Mouse (Mus musculus) intestine, embryonic 14.5 days (tissue): Measurements from ENCODE around the gene Erp27. TPM values are rescaled to one million over a fixed set of nuclear protein-coding genes. Genes with fewer than 3 reads are reported as not detected.
"Not testable (repeated sequence)": the region's sequence is repeated elsewhere in the genome, so short reads cannot be mapped to it uniquely, and the experiment has no call there.

Experiments used
- ATAC-seq: fragments of 200-750 bp; cut with Nextera tagmentation; replicated peaks from 2 replicates; pipeline ENCODE4 v1.8.0; 2017; ENCODE audit warnings: low read depth, moderate number of reproducible peaks, moderate TSS enrichment, moderate library complexity; ENCODE audit not compliant: low FRiP score, low TSS enrichment
- DNase-seq: peaks from one replicate; pipeline ENCODE4 v3.0.0-alpha.2; 2018; ENCODE audit warnings: low spot score
- H3K27ac ChIP-seq: fragments of 300-500 bp; sonication (generic); 2 replicates; pipeline ENCODE4 v1.5.1; 2014; ENCODE audit warnings: low read depth, mild to moderate bottlenecking, control low read depth
- H3K27me3 ChIP-seq: fragments of 300-500 bp; sonication (generic); replicated peaks from 2 replicates; pipeline ENCODE4 v1.6.1; 2014; ENCODE audit warnings: low read length, control low read depth; ENCODE audit not compliant: control insufficient read depth, insufficient read depth
- H3K36me3 ChIP-seq: fragments of 300-500 bp; sonication (generic); 2 replicates; pipeline ENCODE4 v1.6.1; 2014; ENCODE audit warnings: low read length, control low read depth; ENCODE audit not compliant: control insufficient read depth, insufficient read depth
- H3K4me1 ChIP-seq: fragments of 300-500 bp; sonication (generic); replicated peaks from 2 replicates; pipeline ENCODE4 v1.6.1; 2014; ENCODE audit warnings: low read length, control low read depth, mixed read lengths; ENCODE audit not compliant: control insufficient read depth, insufficient read depth
- H3K4me2 ChIP-seq: fragments of 300-500 bp; sonication (generic); 2 replicates; pipeline ENCODE4 v1.6.1; 2014; ENCODE audit warnings: low read length
- H3K4me3 ChIP-seq: fragments of 300-500 bp; sonication (generic); 2 replicates; pipeline ENCODE4 v1.5.1; 2014; ENCODE audit warnings: low read depth, low read length, control low read depth, mixed read lengths
- H3K9ac ChIP-seq: fragments of 300-500 bp; sonication (generic); 2 replicates; pipeline ENCODE4 v1.6.1; 2014; ENCODE audit warnings: mild to moderate bottlenecking, low read length
- H3K9me3 ChIP-seq: fragments of 300-500 bp; sonication (generic); 2 replicates; pipeline ENCODE4 v1.6.1; 2016; ENCODE audit warnings: low read length, control low read depth; ENCODE audit not compliant: control insufficient read depth
- WGBS: fragments of 180-500 bp; shearing (Covaris S2); extraction: QIAGEN DNeasy Blood & Tissue Kit; methylation state at CpG from one replicate; pipeline ENCODE4 v1.1.7; 2014; 5-methylcytosine and 5-hydroxymethylcytosine counted together
- polyA plus RNA-seq: library from polyadenylated mRNA; unstranded; fragments of >200 nt; fragmentation: Nextera tagmentation; extraction: Ambion mirVana; gene quantifications from 2 replicates; pipeline ENCODE4 v1.2.1, GENCODE M21; 2014

Gene Erp27
- polyA plus RNA-seq, result 1.1 and 6.0 TPM in 2 replicates

- Histone ChIP-seq H3K9ac (no peak within 1 kb of the TSS), H3K36me3 (no peaks in the 10 kb centered on the region)
- ATAC-seq, result no peak
Observed at GRCm38 (mm10) chr6:136922080-136922479, at the start of gene Erp27. Gene Erp27, minus strand, starts transcription at chr6:136922180.

GRCm38 (mm10) chr6:136968877-136969276, 46.9 kb upstream of the Erp27 start:
- not testable (repeated sequence) for H3K4me2 ChIP-seq, DNase-seq, H3K27me3 ChIP-seq, H3K36me3 ChIP-seq, H3K9me3 ChIP-seq, H3K4me1 ChIP-seq, H3K9ac ChIP-seq, H3K27ac ChIP-seq, H3K4me3 ChIP-seq
- 25% methylated on average over 4 of the region's 4 CpGs for WGBS
- ATAC-seq, result 0 out of 2 replicates have a peak, but pooled peaks have one; percentile 64

More at GRCm38 (mm10) chr6:136922080-136922479, at the start of gene Erp27:
- DNase-seq, result no peak
- 51% methylated on average over 5 of the region's 5 CpGs for WGBS
- no peak within 1 kb of the TSS for H3K27ac ChIP-seq
- no peaks in the 10 kb centered on the region for H3K27me3 ChIP-seq
- peaks cover 19% of the 10 kb centered on the region; the same call in 1 of the 2 replicates for H3K4me1 ChIP-seq
- H3K4me2 ChIP-seq, result no peak within 1 kb of the TSS
- H3K9me3 ChIP-seq, result no peaks in the 10 kb centered on the region
- no peak within 1 kb of the TSS for H3K4me3 ChIP-seq

GRCm38 (mm10) chr6:136967466-136967865, 45.5 kb upstream of the Erp27 start:
- WGBS, result 68% methylated on average over 4 of the region's 4 CpGs
- Histone ChIP-seq H3K36me3 (no peaks in the 10 kb centered on the region), H3K4me3 (no peak overlapping the region)

GRCm38 (mm10) chr6:136965912-136966311, 43.9 kb upstream of the Erp27 start:
- peak; percentile 44 for DNase-seq
- H3K9ac ChIP-seq, result no peak overlapping the region
- 64% methylated on average over 10 of the region's 10 CpGs for WGBS

More at GRCm38 (mm10) chr6:136967466-136967865, 45.5 kb upstream of the Erp27 start:
- DNase-seq (peak; percentile 47), ATAC-seq (no peak)
- H3K9ac ChIP-seq, result no peak overlapping the region
- no peak overlapping the region for H3K4me2 ChIP-seq
- no peak overlapping the region for H3K27ac ChIP-seq
- no peaks in the 10 kb centered on the region for H3K27me3 ChIP-seq
- no peaks in the 10 kb centered on the region for H3K9me3 ChIP-seq
- H3K4me1 ChIP-seq, result peaks cover 4% of the 10 kb centered on the region; the same call in 1 of the 2 replicates

GRCm38 (mm10) chr6:136964609-136965510, 42.9 kb upstream of the Erp27 start:
- no peaks in the 10 kb centered on the region for H3K27me3 ChIP-seq
- H3K9ac ChIP-seq, result no peak overlapping the region
- DNase-seq, result peak; percentile 43
- WGBS, result 61% methylated on average over 13 of the region's 13 CpGs
- H3K9me3 ChIP-seq, result no peaks in the 10 kb centered on the region
- no peak overlapping the region for H3K4me2 ChIP-seq
- no peaks in the 10 kb centered on the region for H3K36me3 ChIP-seq
- H3K4me3 ChIP-seq, result no peak overlapping the region
- H3K27ac ChIP-seq, result no peak overlapping the region
- ATAC-seq, result no peak
- peaks cover 4% of the 10 kb centered on the region; the same call in 1 of the 2 replicates for H3K4me1 ChIP-seq

More at GRCm38 (mm10) chr6:136965912-136966311, 43.9 kb upstream of the Erp27 start:
- Histone ChIP-seq H3K4me2 (no peak overlapping the region), H3K27ac (no peak overlapping the region), H3K9me3 (no peaks in the 10 kb centered on the region), H3K27me3 (no peaks in the 10 kb centered on the region), H3K4me1 (peaks cover 4% of the 10 kb centered on the region; the same call in 1 of the 2 replicates), H3K4me3 (no peak overlapping the region), H3K36me3 (no peaks in the 10 kb centered on the region)
- no peak for ATAC-seq

- Histone ChIP-seq H3K4me1 (0 out of 2 replicates have a peak, but pooled peaks cover 7% of the 10 kb centered on the region), H3K4me3 (no peak overlapping the region), H3K36me3 (no peaks in the 10 kb centered on the region), H3K9ac (no peak overlapping the region), H3K27ac (no peak overlapping the region), H3K27me3 (no peaks in the 10 kb centered on the region), H3K9me3 (no peaks in the 10 kb centered on the region), H3K4me2 (no peak overlapping the region)
- WGBS, result 77% methylated on average over 11 of the region's 11 CpGs
- ATAC-seq (no peak), DNase-seq (peak; percentile 47)
Observed at GRCm38 (mm10) chr6:136962957-136963356, 41.0 kb upstream of the Erp27 start.

GRCm38 (mm10) chr6:136959131-136959530, 37.2 kb upstream of the Erp27 start:
- Histone ChIP-seq H3K9me3 (no peaks in the 10 kb centered on the region), H3K4me2 (no peak overlapping the region), H3K27ac (no peak overlapping the region), H3K36me3 (no peaks in the 10 kb centered on the region), H3K27me3 (no peaks in the 10 kb centered on the region), H3K4me1 (0 out of 2 replicates have a peak, but pooled peaks cover 3% of the 10 kb centered on the region), H3K4me3 (no peak overlapping the region), H3K9ac (no peak overlapping the region)
- 62% methylated on average over 11 of the region's 11 CpGs for WGBS
- DNase-seq (no peak), ATAC-seq (no peak)

- DNase-seq, result no peak
- Histone ChIP-seq H3K4me1 (0 out of 2 replicates have a peak, but pooled peaks cover 3% of the 10 kb centered on the region), H3K4me2 (no peak overlapping the region), H3K9me3 (no peaks in the 10 kb centered on the region), H3K4me3 (no peak overlapping the region), H3K36me3 (no peaks in the 10 kb centered on the region), H3K27me3 (no peaks in the 10 kb centered on the region), H3K27ac (no peak overlapping the region), H3K9ac (no peak overlapping the region)
- no peak for ATAC-seq
- WGBS, result 65% methylated on average over 7 of the region's 7 CpGs
Observed at GRCm38 (mm10) chr6:136957062-136957461, 35.1 kb upstream of the Erp27 start.
